Mouse (Mus musculus): Measurements from ENCODE around the gene Baiap2.

DNA sequence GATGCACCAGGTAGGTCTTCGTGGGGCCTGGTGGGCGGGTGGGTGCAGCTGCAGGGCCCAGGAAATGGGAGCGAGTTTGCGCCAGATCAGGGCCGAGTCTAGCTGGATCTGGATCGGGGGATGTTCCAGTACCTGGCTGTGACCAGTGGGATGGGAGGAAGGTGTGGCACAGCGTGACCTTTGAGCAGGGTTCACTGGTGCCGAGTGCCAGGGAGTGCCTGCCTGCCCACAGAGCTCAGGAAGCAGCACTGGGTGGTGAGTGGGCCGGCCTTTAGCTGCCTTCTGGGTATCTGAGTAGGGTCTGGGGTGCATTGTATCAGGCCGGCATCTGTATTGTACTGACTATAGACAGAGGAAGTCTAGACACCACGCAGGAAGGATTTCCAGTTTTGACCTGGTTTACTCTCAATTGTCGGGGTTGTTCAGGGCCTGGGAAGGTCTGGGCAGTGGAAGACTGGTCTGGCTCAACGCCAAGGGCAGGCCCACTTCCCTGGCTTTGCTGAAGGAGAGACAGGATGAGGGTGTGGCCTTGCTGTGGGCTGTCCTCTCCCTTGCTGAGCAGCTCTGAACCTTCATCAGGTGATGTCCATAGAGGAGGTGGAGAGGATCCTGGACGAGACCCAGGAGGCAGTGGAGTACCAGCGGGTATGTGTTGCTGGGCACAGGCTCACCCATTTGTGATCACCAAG lies 26.3 kb upstream of the Baiap2 start:
- TF ChIP-seq GATA1 (IDR thresholded peaks at IDR 0.05; ENCODE audit: low read length): no peak
- no peak for TF ChIP-seq TAL1 (IDR thresholded peaks at IDR 0.05; ENCODE audit: low read length)
